Mouse (Mus musculus) urinary bladder, adult 18-20 months (tissue): ENCODE measurements at regions not wholly inside any gene's neighbourhood (a gene's known extent, or its start where the extent isn't known, plus 50 kb on each side); places are given as distances from the start of the nearest gene placed in this dataset.

ENCODE experiments used
- DNase-seq, 2 experiments: peaks; one replicate each; pipeline ENCODE4 v3.0.0; 2022; ENCODE audit warnings: low spot score in 2 of 2, mixed read lengths in 2 of 2

GRCm38 (mm10) chr16:24054293-24054692 is 65.6 kb upstream of the Bcl6 start:
- DNase-seq = no peak

DNA sequence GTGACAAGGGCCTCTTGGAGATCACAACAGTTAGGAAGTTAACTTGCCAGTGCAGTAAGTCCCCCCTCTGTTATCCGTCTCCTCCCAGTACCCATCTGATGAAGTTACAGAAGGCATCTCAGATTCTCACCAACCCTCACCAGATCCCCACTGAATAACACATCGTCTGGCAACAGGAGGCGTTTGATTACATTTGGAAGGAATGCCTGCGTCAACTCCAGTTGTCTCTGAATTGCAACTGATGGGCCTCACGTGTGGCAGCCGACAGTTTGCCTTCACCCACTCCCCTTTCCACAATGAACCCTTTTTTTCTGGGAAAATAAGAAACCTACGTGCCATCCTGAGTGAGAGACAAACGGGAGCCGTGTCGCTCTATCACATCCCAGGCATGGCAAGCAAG is 64.8 kb upstream of the Bcl6 start:
- peak in 1 of 2 experiments; percentile 24 for DNase-seq

- no peak for DNase-seq
These were observed 62.4 kb upstream of the Bcl6 start for GRCm38 (mm10) chr16:24050856-24051640.

GRCm38 (mm10) chr16:24043779-24044178 is 55.1 kb upstream of the Bcl6 start:
- no peak for DNase-seq

DNA sequence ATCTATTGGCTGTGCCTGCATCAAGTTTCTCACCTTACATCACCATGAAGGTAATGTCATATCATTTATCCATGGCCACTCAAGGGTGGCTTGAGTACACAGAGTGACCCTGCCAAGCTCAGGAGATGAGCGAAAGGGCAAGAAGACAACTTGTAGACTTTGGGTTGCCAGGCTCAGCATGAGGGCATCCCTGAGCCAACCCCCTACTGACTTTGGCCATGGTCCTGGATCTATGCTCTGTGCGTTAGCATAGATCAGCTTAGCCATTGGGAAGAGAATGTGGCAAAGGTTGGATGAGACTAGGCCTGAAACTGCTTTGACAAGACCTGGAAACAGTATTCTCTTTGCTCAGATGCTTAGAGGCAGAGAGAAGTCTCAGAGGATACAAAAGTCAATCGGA is 54.3 kb upstream of the Bcl6 start:
- DNase-seq = no peak

DNA sequence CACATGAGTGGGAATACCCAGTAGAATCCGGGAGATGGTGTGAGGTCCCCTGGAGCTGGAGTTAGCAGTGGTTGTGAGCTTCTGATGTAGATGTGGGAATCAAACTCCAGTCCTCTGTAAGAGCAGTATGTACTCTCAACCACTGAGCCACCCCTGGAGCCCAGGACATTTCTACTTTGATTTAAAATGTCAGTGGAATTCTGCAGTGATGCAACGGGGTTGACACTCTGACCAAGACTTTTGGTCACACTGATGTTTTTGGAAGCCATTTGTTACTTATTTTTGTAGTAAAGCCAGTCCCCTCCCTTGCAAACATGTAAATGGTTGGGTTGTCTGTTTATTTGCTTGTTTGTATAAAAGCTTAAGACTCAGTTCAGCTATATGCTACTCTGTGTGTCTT is 53.6 kb upstream of the Bcl6 start:
- no peak for DNase-seq

DNA sequence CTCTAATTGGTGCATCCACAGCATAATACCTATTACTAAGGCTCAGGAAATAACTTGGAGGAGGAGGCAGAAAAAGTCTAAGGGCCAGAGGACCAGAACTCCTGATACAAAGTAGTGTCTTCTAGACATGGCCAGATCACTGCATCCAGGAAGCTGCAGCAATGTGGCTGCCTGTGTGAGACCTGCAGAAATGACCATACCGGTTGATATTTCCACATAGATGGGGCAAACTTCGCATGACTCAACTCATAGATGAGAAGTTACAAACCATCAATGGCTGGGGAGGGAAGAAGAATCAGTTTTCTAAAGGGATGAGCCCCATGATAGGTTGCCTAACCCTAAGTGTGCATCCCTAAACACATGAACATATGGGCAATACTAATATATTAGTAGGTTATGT is 52.8 kb upstream of the Bcl6 start:
- no peak for DNase-seq

- no peak for DNase-seq
These were observed 51.1 kb upstream of the Bcl6 start for GRCm38 (mm10) chr16:24039765-24040164.
